Mouse (Mus musculus) heart, postnatal 36 days (tissue): ENCODE data around the gene Mipep. TPM values are rescaled to one million over a fixed set of nuclear protein-coding genes. Genes with fewer than 3 reads are reported as not detected.

ENCODE experiments used
- DNase-seq, 2 experiments: peaks; one replicate each; pipeline ENCODE4 v3.0.0; 2021 to 2022
- intact Hi-C: fragments of 180-260 bp; cut with DNase I; formaldehyde crosslinking; loops from one replicate; pipeline ENCODE4 v1.15.1; 2025
- total RNA-seq, 2 experiments: library from RNA; stranded (reverse); gene quantifications; 2 replicates each; pipeline ENCODE4 v1.2.3; 2021

The Mipep gene
- total RNA-seq, 2 experiments from 2014 or later, result 61.9 to 62.4 TPM

DNA sequence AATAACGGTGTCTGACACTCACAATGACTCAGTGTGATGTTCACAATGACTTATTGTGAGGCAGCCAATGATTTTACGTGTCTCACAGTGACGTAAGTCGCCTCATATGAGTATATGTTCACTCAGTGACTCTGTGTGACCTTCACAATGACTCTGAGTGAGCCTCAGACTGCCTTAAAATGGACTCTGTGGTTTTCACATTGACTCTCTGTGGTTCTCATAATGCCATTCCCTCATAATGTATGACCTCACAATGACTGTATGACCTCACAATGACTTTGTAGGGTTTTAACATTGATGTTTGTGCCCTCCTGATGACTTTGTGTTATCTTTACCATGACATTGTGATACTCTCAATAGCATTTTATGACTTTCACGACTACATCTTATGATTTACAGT lies 151.3 kb downstream of the Mipep start:
- DNase-seq, result no peak
- intact Hi-C loops, result no loop called here

DNA sequence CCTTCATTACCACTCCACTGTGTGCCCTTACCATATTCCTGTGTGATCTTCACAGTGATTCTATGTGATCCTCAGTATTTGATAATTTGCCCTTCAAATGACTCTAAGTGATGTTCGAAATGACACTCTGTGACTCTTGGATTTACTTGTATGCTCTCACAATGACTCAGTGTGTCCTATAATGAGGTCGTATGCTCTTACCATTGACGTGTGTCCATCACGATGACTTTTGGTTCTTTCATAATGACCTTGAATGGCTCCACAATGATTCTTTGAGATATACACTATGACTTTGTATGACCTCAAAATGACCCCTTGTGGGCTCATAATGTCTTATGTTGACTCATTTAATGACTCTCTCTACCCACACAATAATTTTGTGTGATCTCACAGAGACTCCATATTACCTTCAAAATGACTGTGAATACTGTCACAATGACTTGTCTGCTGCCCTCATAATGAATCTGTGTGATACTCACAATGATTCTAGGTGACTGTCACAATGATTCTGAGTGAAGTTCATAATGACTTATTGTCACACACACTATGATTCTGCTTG lies 153.2 kb downstream of the Mipep start:
- intact Hi-C loops, result no loop called here
- no peak for DNase-seq

Other genes starting within 250 kb of the Mipep start
- gene Spata13, start 150.6 kb upstream of the Mipep start, total RNA-seq, result 10 to 100 TPM; 13.5 to 16.4 TPM
- 10 to 100 TPM; 36.8 to 68.6 TPM for gene C1qtnf9, start 16.4 kb upstream of the Mipep start, total RNA-seq